Mouse (Mus musculus): ENCODE results near the gene Vmn1r85.

GRCm38 (mm10) chr7:13137340-13137739 lies 42.4 kb upstream of the Vmn1r85 start:
- no peak for TF ChIP-seq CTCF (IDR thresholded peaks at IDR 0.05; ENCODE audit: extremely low read depth, insufficient read depth, insufficient read length, insufficient replicate concordance)
- no peak for TF ChIP-seq POLR2A (IDR thresholded peaks at IDR 0.05; ENCODE audit: low read depth, low read length)

All from spleen, adult 2 months (tissue).